Mouse (Mus musculus): ENCODE measurements around the gene Dolk. TPM values are rescaled to one million over a fixed set of nuclear protein-coding genes. Genes with fewer than 3 reads are reported as not detected.
A peak's percentile ranks its signal among the peaks of the same experiment; 100 is the strongest.

The Dolk gene
- total RNA-seq (2012; rRNA removed) (13.7 and 21.7 TPM in 2 replicates), polyA plus RNA-seq (2012; ENCODE audit: insufficient read depth in 1 of 2, insufficient read length in 2 of 2, low read depth in 1 of 2, low replicate concordance in 2 of 2, missing spikeins in 1 of 2) (10 to 100 TPM in 1 of 2 experiments, not detected in 1; 18.5 TPM)

DNA sequence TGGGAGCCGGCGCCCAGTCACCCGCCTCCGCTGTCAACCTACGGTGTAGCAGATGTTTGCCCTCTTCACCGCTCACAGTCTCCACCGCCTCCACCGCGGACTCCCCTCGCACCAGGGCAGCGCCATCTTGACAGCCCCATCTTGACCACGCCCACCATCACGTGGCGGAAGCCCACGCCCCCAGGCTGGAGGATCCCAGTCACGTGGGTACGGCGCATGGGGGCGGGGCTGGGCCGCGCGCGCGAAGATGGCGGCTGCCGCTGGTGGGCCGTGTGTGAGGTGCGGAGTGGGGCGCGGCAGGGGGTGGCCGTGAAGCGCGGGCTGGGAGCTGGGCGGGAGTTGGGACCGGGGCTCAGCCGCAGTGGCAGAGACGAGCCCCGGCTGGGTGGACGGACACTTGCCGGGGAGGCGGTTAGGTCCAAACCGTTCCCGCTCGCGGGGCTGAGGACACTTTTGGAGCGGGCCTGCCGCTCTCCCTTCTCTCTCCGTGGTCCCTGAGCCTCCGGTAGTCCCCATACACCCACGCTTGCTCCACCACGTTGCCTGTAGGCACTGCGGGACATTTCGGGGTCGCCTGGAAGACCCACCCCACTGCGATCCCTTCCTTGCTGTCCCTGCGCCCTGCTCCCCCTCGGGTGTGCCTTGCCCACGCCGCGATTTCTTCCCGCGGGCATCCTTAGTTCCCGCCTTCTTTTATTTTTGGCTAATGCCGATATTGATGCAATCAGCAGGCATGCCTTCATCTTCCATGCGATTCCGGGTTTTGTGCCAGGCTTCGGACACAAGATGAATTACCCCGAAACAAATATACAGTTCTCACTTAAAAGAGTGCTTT lies at the start of gene Dolk, which contains the start of gene Nup188:
Gene Dolk, minus strand, starts transcription at position 143 of the 835 bp plus-strand sequence.
Gene Nup188, plus strand, starts transcription at position 206 of the 835 bp plus-strand sequence.
- H3K79me2 ChIP-seq (ENCODE audit: control insufficient read depth, insufficient read depth, low read length, poor library complexity) = peaks cover 48% of the 10 kb centered on the region
- H3K9ac ChIP-seq (ENCODE audit: control insufficient read depth, low read depth, low read length, poor library complexity, severe bottlenecking) = peak within 1 kb of the TSS; percentile 93
- H3K9me3 ChIP-seq (replicated peaks; ENCODE audit: insufficient read depth, low read length) = no peaks in the 10 kb centered on the region
- DNase-seq (ENCODE audit: low read depth, low spot score) = peak; percentile 96
- H3K36me3 ChIP-seq (ENCODE audit: control insufficient read depth in 1 of 2, insufficient read depth in 2 of 2, low read length in 2 of 2) = peaks cover 0 to 12% of the 10 kb centered on the region in 2 experiments; a peak in 3 of 4 replicates
- H3K4me3 ChIP-seq (ENCODE audit: control insufficient read depth in 1 of 2, insufficient read depth in 1 of 2, low read depth in 2 of 2, low read length in 2 of 2) = peak within 1 kb of the TSS; percentile 89 to 93
- H3K27ac ChIP-seq (ENCODE audit: control insufficient read depth, low read depth, low read length) = peak within 1 kb of the TSS; percentile 50
- H3K4me1 ChIP-seq (ENCODE audit: control insufficient read depth in 1 of 2, insufficient read depth in 2 of 2, low read length in 2 of 2) = peaks cover 0 to 14% of the 10 kb centered on the region in 2 experiments; a peak in 3 of 4 replicates
- H3K27me3 ChIP-seq (ENCODE audit: control insufficient read depth in 1 of 2, insufficient read depth in 2 of 2, low read length in 2 of 2) = no peaks in the 10 kb centered on the region
- TF ChIP-seq POLR2A (IDR thresholded peaks at IDR 0.05; ENCODE audit: control insufficient read depth in 1 of 2, insufficient read depth in 1 of 2, low read depth in 1 of 2, low read length in 2 of 2, poor library complexity in 1 of 2) = peak; percentile 88 to 98
- TF ChIP-seq UBTF (IDR thresholded peaks at IDR 0.05; ENCODE audit: borderline replicate concordance, insufficient read depth, low read depth, low read length) = peak; percentile 72; the same call in 1 of the 2 replicates
- TF ChIP-seq CHD1 (IDR thresholded peaks at IDR 0.05; ENCODE audit: low read depth, low read length) = no peak; the same call in none of the 2 replicates
- TF ChIP-seq RCOR1 (IDR thresholded peaks at IDR 0.05; ENCODE audit: low read depth, low read length) = no peak
- no peak for TF ChIP-seq GATA1 (IDR thresholded peaks at IDR 0.05; ENCODE audit: low read depth, low read length)
- no peak for TF ChIP-seq JUND (IDR thresholded peaks at IDR 0.05; ENCODE audit: low read depth, low read length)
- TF ChIP-seq TAL1 (IDR thresholded peaks at IDR 0.05; ENCODE audit: low read length) = no peak
- TF ChIP-seq MAFK (IDR thresholded peaks at IDR 0.05; ENCODE audit: borderline replicate concordance, low read depth, low read length) = no peak
- peak; percentile 48; the same call in 1 of the 2 replicates for TF ChIP-seq MYC (IDR thresholded peaks at IDR 0.05; ENCODE audit: low read depth, low read length)
- no peak for TF ChIP-seq CHD2 (IDR thresholded peaks at IDR 0.05; ENCODE audit: low read length)
- no peak; the same call in 1 of the 2 replicates for TF ChIP-seq KAT2A (conservative IDR thresholded peaks at IDR 0.05; ENCODE audit: low read depth, low read length)
- TF ChIP-seq MAZ (IDR thresholded peaks at IDR 0.05; ENCODE audit: low read depth, low read length) = peak; percentile 61; the same call in 1 of the 2 replicates
- TF ChIP-seq USF2 (IDR thresholded peaks at IDR 0.05; ENCODE audit: borderline replicate concordance in 1 of 2, insufficient read depth in 1 of 2, low read depth in 1 of 2, low read length in 2 of 2) = peak; percentile 83 to 97
- TF ChIP-seq ELF1 (IDR thresholded peaks at IDR 0.05; ENCODE audit: low read depth, low read length) = no peak
- no peak for TF ChIP-seq POLR2AphosphoS5 (IDR thresholded peaks at IDR 0.05; ENCODE audit: borderline replicate concordance, low read depth, low read length)
- TF ChIP-seq HCFC1 (IDR thresholded peaks at IDR 0.05; ENCODE audit: low read depth, low read length) = peak; percentile 85
- no peak for TF ChIP-seq GABPA (IDR thresholded peaks at IDR 0.05; ENCODE audit: low read depth, low read length)
- peak; percentile 90 for TF ChIP-seq NELFE (IDR thresholded peaks at IDR 0.05; ENCODE audit: low read depth, low read length)
- peak; percentile 74; the same call in 1 of the 2 replicates for TF ChIP-seq POLR2AphosphoS2 (IDR thresholded peaks at IDR 0.05; ENCODE audit: low read length)
- TF ChIP-seq MYB (IDR thresholded peaks at IDR 0.05; ENCODE audit: low read depth, low read length) = no peak
- TF ChIP-seq E2F4 (IDR thresholded peaks at IDR 0.05; ENCODE audit: borderline replicate concordance, low read depth, low read length) = peak; percentile 64; the same call in 1 of the 2 replicates
- TF ChIP-seq ZNF384 (IDR thresholded peaks at IDR 0.05; ENCODE audit: low read depth, low read length) = no peak
- TF ChIP-seq SMC3 (IDR thresholded peaks at IDR 0.05; ENCODE audit: low read depth, low read length) = no peak
- peak; percentile 100 for TF ChIP-seq USF1 (IDR thresholded peaks at IDR 0.05; ENCODE audit: low read depth, low read length)
- no peak for TF ChIP-seq BHLHE40 (IDR thresholded peaks at IDR 0.05; ENCODE audit: borderline replicate concordance, low read depth, low read length)
- peak; percentile 93 for TF ChIP-seq MAX (IDR thresholded peaks at IDR 0.05; ENCODE audit: low read length)
- peak; percentile 83; the same call in 1 of the 2 replicates for TF ChIP-seq SIN3A (IDR thresholded peaks at IDR 0.05; ENCODE audit: low read length)
- peak; percentile 78; the same call in 1 of the 2 replicates for TF ChIP-seq ZMIZ1 (IDR thresholded peaks at IDR 0.05; ENCODE audit: low read depth, low read length)
- TF ChIP-seq MEF2A (IDR thresholded peaks at IDR 0.05; ENCODE audit: extremely low read depth, insufficient replicate concordance, low read depth, low read length, poor library complexity, severe bottlenecking) = no peak
- TF ChIP-seq MXI1 (IDR thresholded peaks at IDR 0.05; ENCODE audit: low read depth, low read length) = peak; percentile 95
- TF ChIP-seq NRF1 (IDR thresholded peaks at IDR 0.05; ENCODE audit: insufficient read depth, low read depth, low read length, poor library complexity, severe bottlenecking) = 0 out of 2 replicates have a peak, but pooled peaks have one; percentile 28
- TF ChIP-seq ZKSCAN1 (IDR thresholded peaks at IDR 0.05; ENCODE audit: low read depth, low read length) = no peak
- TF ChIP-seq TBP (IDR thresholded peaks at IDR 0.05; ENCODE audit: low read depth, low read length) = peak; percentile 85
- TF ChIP-seq ZC3H11A (IDR thresholded peaks at IDR 0.05; ENCODE audit: low read depth, low read length) = no peak
